Mouse (Mus musculus) G1E-ER4 (cell line): Measurements from ENCODE around the gene Btbd18. TPM values are rescaled to one million over a fixed set of nuclear protein-coding genes. Genes with fewer than 3 reads are reported as not detected.

ENCODE experiments used
- GATA1 ChIP-seq: IDR thresholded peaks from one replicate; pipeline ENCODE4 v1.8.0; 2012; ENCODE audit warnings: low read length, inconsistent platforms
- polyA plus RNA-seq: library from polyadenylated mRNA; stranded (reverse); fragments of >175 nt; gene quantifications from 2 replicates; pipeline ENCODE4 v1.2.3, GENCODE M21; 2012

Gene Btbd18
- polyA plus RNA-seq = not detected in 2 replicates

DNA sequence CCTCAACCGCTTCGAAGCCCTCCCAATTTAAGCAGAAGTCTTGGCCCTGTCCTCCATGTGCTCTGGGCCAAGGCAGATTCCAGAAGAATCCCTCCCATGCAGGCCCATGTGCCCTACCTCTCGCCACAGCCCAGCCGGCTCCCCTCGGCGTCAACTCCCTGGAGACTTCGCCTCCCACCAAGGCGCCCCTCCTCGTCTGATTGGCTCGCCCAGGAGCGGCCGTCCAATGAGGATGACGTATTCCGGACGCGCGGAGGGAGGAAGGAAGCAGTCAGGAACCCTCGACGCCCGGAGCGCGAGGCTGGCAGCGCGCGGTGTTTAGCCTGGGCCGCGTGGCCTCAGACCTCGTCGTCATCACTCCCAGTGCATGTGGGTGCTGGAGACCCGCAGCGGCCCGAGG lies at the start of gene Btbd18:
TSS of gene Btbd18 (plus strand) at position 274 of the 400 bp plus-strand sequence.
- no peak for TF ChIP-seq GATA1

DNA sequence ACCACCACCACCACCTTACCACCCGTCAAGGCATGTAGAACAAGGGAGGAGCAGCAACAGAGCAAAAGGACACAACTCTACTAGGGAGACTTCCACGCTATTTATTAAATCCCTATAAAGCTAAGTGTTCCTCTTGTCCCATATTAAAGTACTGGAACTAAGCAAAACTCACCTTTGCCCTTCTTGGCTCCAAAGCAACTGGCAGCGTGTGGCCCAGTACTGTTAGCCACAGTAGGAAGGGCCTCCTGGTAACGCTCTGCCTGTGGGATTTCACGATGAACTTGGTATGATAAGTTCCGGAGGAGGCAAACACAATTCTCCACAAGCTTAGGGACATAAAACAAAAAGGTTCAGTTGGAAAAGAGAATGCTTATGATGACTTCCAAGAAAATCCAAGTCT lies 46.1 kb upstream of the Btbd18 start:
- no peak for TF ChIP-seq GATA1

GRCm38 (mm10) chr2:84617637-84618515 lies 41.0 kb upstream of the Btbd18 start:
- no peak for TF ChIP-seq GATA1

GRCm38 (mm10) chr2:84618914-84619313 lies 40.0 kb upstream of the Btbd18 start:
- no peak for TF ChIP-seq GATA1

GRCm38 (mm10) chr2:84619646-84620340 lies 39.1 kb upstream of the Btbd18 start:
- TF ChIP-seq GATA1 = no peak

DNA sequence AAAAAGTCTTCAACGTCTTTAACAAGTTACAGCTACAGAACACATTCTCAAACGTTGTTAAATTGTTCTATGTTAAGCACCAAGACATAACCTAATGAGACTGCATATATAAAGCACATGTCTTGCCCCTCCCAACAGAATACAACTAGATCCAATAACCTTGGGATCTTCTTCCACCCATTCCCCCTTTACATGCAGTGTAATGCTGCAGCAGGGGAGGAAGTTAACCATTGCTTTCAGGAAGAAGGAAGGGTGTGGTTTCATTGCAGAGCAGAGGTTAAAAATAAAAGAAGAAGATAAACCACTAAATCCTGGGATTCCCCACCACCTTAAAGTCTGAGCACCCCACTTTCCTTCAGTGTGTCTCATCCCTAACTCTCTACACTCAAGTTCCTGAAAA lies 36.2 kb upstream of the Btbd18 start:
- TF ChIP-seq GATA1 = no peak

- no peak for TF ChIP-seq GATA1
Observed at GRCm38 (mm10) chr2:84623428-84624119, 35.3 kb upstream of the Btbd18 start.

DNA sequence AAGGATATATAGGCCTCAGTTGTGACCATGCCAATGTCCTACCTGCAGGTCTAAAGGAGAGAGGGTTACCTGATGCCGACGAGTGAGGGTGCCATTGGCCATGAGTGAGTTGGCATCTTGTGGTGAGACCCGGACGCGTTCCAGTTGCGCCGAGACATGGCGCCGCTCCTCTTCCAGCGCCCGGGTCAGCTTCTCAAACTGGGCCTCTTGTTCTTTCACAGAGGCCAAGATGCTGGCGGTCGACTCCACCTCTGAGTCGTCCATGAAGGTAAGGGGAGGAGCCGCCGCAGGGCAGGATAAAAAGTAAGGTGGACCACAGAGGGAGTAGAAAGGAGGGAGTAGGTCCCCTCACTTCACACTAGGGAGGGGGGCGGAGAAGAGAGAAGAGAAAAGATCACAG lies 34.7 kb upstream of the Btbd18 start:
- TF ChIP-seq GATA1 = no peak

DNA sequence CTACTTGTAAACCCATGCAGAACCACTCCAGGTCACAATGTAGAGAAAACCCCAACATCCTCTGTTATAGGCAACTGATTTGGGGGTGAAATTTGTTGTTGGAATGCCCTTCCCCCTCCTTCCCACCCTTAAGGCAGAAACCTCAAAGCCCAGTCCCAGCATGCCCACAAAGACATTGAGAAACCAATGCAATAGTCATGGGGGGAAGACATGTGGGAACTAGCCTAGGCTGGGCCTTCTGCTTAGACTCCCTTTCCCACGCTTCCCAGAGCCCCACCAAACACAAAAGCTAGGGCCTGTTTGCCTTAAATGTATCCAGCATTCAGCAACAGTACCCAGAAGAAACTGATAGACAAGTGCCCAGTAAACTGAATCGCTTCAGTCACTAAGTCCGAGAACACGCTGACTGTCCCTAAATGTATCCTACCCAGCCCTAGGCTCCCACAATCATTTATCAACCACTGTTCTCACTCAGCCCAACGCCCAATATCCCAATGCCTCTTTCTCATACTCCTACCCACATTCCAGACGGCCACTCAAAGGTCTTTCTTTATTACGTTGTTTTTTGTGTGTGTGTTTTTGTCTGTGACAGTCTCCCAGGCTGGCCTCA lies 32.4 kb upstream of the Btbd18 start:
- TF ChIP-seq GATA1 = no peak

DNA sequence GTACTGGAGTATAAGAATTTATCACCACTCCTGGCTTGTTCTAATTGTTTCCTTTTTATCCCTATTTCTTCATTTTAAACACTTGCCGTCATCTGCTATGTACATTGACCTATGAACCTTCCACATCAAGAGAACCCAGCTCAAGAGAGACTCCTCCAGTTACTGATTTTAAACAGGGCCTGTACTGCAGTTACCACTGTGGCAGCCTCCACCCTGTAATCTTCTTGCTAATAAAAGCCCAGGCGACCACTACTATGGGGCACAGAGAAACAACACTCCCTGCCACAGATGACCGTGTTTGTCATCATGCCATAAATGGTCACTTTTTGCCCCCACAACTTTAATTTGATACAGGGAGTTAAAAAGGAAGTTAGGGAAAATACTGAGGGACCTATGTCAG lies 31.8 kb upstream of the Btbd18 start:
- no peak for TF ChIP-seq GATA1

DNA sequence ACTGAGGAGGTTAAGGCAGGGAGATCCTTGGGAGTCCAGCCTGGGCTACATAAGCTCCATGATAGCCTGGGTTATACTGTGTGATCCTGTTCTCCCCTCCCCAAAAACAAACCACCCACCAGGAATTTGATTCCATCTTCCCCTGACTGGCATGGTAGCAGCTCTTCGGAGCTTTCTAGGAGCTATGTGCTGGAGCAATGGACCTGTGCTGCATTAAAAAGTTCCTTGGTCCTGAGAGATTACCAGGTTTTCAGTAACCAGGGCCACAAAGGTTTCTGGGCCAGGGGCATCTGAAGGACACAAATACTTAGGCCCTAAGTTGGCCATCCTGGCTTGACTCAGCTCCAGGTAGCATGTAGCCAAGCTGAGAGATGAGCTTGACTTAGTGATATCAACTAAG lies 26.9 kb upstream of the Btbd18 start:
- TF ChIP-seq GATA1 = no peak

DNA sequence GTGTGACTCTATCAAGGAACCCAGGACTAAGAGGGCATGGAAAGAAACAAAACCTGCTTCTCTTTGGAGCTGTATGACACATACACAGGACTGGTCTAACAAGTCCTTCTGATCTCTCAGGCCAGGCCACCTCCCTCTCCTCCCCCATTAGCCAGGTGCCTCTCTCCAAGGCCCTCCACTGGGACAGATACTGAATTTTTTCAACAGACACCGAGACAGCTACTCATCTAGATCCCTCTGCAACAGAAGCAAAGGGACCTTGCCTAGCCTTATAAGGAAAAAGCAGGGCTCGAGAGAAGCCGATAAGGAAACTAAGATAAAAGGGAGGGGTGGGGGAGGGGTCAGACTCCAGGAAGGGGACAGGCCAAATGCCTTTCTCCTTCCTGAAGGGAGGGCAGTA lies 25.9 kb upstream of the Btbd18 start:
- no peak for TF ChIP-seq GATA1

- TF ChIP-seq GATA1 = no peak
Observed at GRCm38 (mm10) chr2:84634006-84634405, 24.9 kb upstream of the Btbd18 start.

GRCm38 (mm10) chr2:84634934-84635482 lies 23.9 kb upstream of the Btbd18 start:
- TF ChIP-seq GATA1 = no peak

GRCm38 (mm10) chr2:84635611-84636010 lies 23.3 kb upstream of the Btbd18 start:
- TF ChIP-seq GATA1 = no peak
